ENCODE assay signal across 28 mouse cellular contexts in the genomic region with DNA sequence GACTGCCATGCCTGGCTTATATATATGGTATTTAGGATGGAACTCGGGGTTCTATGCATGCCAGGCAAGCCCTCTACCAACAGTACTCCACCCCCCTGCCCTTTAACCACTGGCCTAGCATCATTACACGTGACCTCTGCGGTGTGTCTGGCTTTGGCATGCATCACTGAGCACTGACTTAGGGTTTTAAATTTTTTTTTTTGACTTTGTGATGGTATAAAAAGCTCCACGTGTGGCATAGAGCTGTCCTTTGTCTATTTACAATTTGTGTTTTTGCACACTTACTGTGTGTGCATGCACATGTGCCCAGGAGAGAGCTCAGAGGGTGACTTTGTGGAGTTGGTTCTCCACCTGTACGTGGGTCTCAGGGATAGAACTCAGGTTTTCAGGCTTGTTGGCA. TPM values are rescaled to one million over a fixed set of nuclear protein-coding genes. Genes with fewer than 3 reads are reported as not detected.
DNase-seq lines count a peak whose midpoint lies in the region; TF ChIP-seq lines count a peak whose summit lies in the region.
"Had no signal": no experiment of that assay in that cellular context is flagged by ENCODE, and none has a peak within 500 bp of the region (broad histone marks: within the 10 kb centered on the region; RNA-seq: fewer than 3 reads in every experiment).

No protein-coding gene starts in this region.

- no peaks in the 10 kb centered on the region for H3K4me1 ChIP-seq in kidney, adult 2 months (ENCODE audit: control insufficient read depth, insufficient read depth, low read length)
- H3K4me1 ChIP-seq in CH12.LX (ENCODE audit: control insufficient read depth in 1 of 2, insufficient read depth in 2 of 2) = peaks cover 29 to 74% of the 10 kb centered on the region in 2 experiments

- DNase-seq in kidney, adult 2 months = peak; percentile 12
- no peak for DNase-seq in kidney, postnatal 36 days
- DNase-seq in A20 (ENCODE audit: low read depth, low spot score) (peak; percentile 50), CH12.LX (ENCODE audit: extremely low read depth) (no peak)
- no peak for DNase-seq in left cerebral cortex, adult 11 months (ENCODE audit: low spot score)
- DNase-seq in cerebellum, adult 18-20 months = no peak
- DNase-seq: adrenal gland, adult 2 months; adrenal gland, adult 8-10 months; adrenal gland, postnatal 10 days; adrenal gland, postnatal 14 days; adrenal gland, postnatal 25 days; adrenal gland, postnatal 36 days; B cell, adult 2 months; cerebellum, adult 11 months; cerebellum, adult 11-12 months; cerebellum, adult 2 months; cerebellum, adult 8-10 months; cerebellum, adult 9-10 months had no signal

- TF ChIP-seq EP300 in CH12.LX (IDR thresholded peaks at IDR 0.05; ENCODE audit: low read length) = peak; percentile 22; the same call in 1 of the 2 replicates

- no peaks in the 10 kb centered on the region for H3K27me3 ChIP-seq in kidney, adult 2 months (replicated peaks; ENCODE audit: control insufficient read depth, insufficient read depth, low read length)
- H3K27me3 ChIP-seq in CH12.LX (replicated peaks) = no peaks in the 10 kb centered on the region

- TF ChIP-seq CTCF in kidney, adult 2 months (conservative IDR thresholded peaks at IDR 0.05; ENCODE audit: insufficient read depth, insufficient read length, low read depth, low read length) = no peak
- TF ChIP-seq CTCF in CH12.LX (conservative IDR thresholded peaks at IDR 0.05 in 1 of 2, IDR thresholded peaks at IDR 0.05 in 1 of 2; ENCODE audit: low read depth in 2 of 2, low read length in 2 of 2) = no peak

- WGBS in kidney, adult 2 months = 43% methylated on average over 5 of the region's 5 CpGs

- in situ Hi-C loops in CH12.LX (cut with MboI; ENCODE audit: low pct_ligation_motif_present, low pct_unique_long_range_greater_than_20kb, low sequenced_read_pairs) = no loop called here

- 0 out of 2 replicates have a peak overlapping the region, but pooled peaks have one; percentile 1 for H3K4me2 ChIP-seq in CH12.LX (ENCODE audit: insufficient read depth, low read depth, poor library complexity, severe bottlenecking)

- H3K36me3 ChIP-seq in kidney, adult 2 months (ENCODE audit: control insufficient read depth, insufficient read depth, low read length) = no peaks in the 10 kb centered on the region
- H3K36me3 ChIP-seq in CH12.LX (replicated peaks in 1 of 2; ENCODE audit: control insufficient read depth in 1 of 2, insufficient read depth in 1 of 2, low read length in 1 of 2) = peaks cover 6 to 60% of the 10 kb centered on the region in 2 experiments

- peaks cover 7% of the 10 kb centered on the region for H3K9me3 ChIP-seq in CH12.LX (replicated peaks; ENCODE audit: low read length)
- H3K9me3 ChIP-seq: G1E had no signal

- TF ChIP-seq POLR2A in kidney, adult 2 months (IDR thresholded peaks at IDR 0.05; ENCODE audit: low read depth, low read length) = no peak
- no peak for TF ChIP-seq POLR2A in CH12.LX (IDR thresholded peaks at IDR 0.05; ENCODE audit: low read depth, low read length)

- H3K79me2 ChIP-seq in CH12.LX (replicated peaks; ENCODE audit: control insufficient read depth, extremely low read depth, insufficient read depth, poor library complexity, severe bottlenecking) = no peaks in the 10 kb centered on the region

- no peak overlapping the region for H3K9ac ChIP-seq in CH12.LX (ENCODE audit: insufficient read depth, low read depth)

- no peak for TF ChIP-seq RAD21 in CH12.LX (IDR thresholded peaks at IDR 0.05; ENCODE audit: low read depth, low read length)

- H3K4me3 ChIP-seq in kidney, adult 2 months (ENCODE audit: insufficient read depth, low read depth, low read length) = no peak overlapping the region
- H3K4me3 ChIP-seq in CH12.LX (replicated peaks in 1 of 3; ENCODE audit: low read depth in 2 of 3, low read length in 2 of 3, poor library complexity in 1 of 3) = no peak overlapping the region

- H3K27ac ChIP-seq in kidney, adult 2 months (ENCODE audit: insufficient read depth, low read depth, low read length) = no peak overlapping the region
- no peak overlapping the region for H3K27ac ChIP-seq in CH12.LX (ENCODE audit: insufficient read depth, low read depth)

- dilution Hi-C loops in CH12.LX (cut with MboI; ENCODE audit: extremely low pct_ligation_motif_present, extremely low pct_unique_long_range_greater_than_20kb, low sequenced_read_pairs) = no loop called here

TF ChIP-seq in CH12.LX, 34 proteins besides CTCF, POLR2A, EP300 and RAD21:
- TF ChIP-seq ELF1 (IDR thresholded peaks at IDR 0.05; ENCODE audit: low read depth, low read length) (0 out of 2 replicates have a peak, but pooled peaks have one; percentile 12), MYC (IDR thresholded peaks at IDR 0.05; ENCODE audit: low read depth, low read length) (peak; percentile 77), ZMIZ1 (IDR thresholded peaks at IDR 0.05; ENCODE audit: low read depth, low read length) (no peak), USF1 (IDR thresholded peaks at IDR 0.05; ENCODE audit: low read depth, low read length) (peak; percentile 70), PAX5 (IDR thresholded peaks at IDR 0.05; ENCODE audit: low read length) (no peak), ETS1 (conservative IDR thresholded peaks at IDR 0.05; ENCODE audit: low read depth, low read length) (peak; percentile 73), MAFK (IDR thresholded peaks at IDR 0.05; ENCODE audit: insufficient replicate concordance, low read length) (no peak), IRF4 (IDR thresholded peaks at IDR 0.05; ENCODE audit: low read depth, low read length) (no peak), KAT2A (IDR thresholded peaks at IDR 0.05; ENCODE audit: insufficient replicate concordance, low read length) (no peak), JUND (conservative IDR thresholded peaks at IDR 0.05; ENCODE audit: low read depth, low read length) (no peak), ZKSCAN1 (IDR thresholded peaks at IDR 0.05; ENCODE audit: borderline replicate concordance, low read depth, low read length) (no peak), BHLHE40 (IDR thresholded peaks at IDR 0.05; ENCODE audit: low read depth, low read length) (peak; percentile 96), MXI1 (IDR thresholded peaks at IDR 0.05; ENCODE audit: low read depth, low read length) (peak; percentile 66; the same call in 1 of the 2 replicates), JUN (IDR thresholded peaks at IDR 0.05; ENCODE audit: insufficient read depth, low read depth, low read length) (no peak), CHD2 (IDR thresholded peaks at IDR 0.05; ENCODE audit: low read length) (no peak), MAZ (IDR thresholded peaks at IDR 0.05; ENCODE audit: low read depth, low read length) (no peak), NELFE (IDR thresholded peaks at IDR 0.05; ENCODE audit: low read depth, low read length) (no peak), USF2 (conservative IDR thresholded peaks at IDR 0.05; ENCODE audit: low read depth, low read length) (peak; percentile 36; the same call in 1 of the 2 replicates), CHD1 (IDR thresholded peaks at IDR 0.05; ENCODE audit: low read depth, low read length) (no peak), E2F4 (IDR thresholded peaks at IDR 0.05; ENCODE audit: insufficient replicate concordance, low read depth, low read length) (no peak), MAX (IDR thresholded peaks at IDR 0.05; ENCODE audit: low read length) (peak; percentile 77), TBP (conservative IDR thresholded peaks at IDR 0.05; ENCODE audit: low read depth, low read length) (no peak), GABPA (IDR thresholded peaks at IDR 0.05; ENCODE audit: insufficient replicate concordance, low read depth, low read length) (no peak), SMC3 (IDR thresholded peaks at IDR 0.05; ENCODE audit: low read depth, low read length) (no peak), ZC3H11A (IDR thresholded peaks at IDR 0.05; ENCODE audit: low read depth, low read length) (no peak), RCOR1 (conservative IDR thresholded peaks at IDR 0.05; ENCODE audit: low read depth, low read length) (no peak), MEF2A (IDR thresholded peaks at IDR 0.05; ENCODE audit: borderline replicate concordance, low read depth, low read length) (peak; percentile 44; the same call in 1 of the 2 replicates), UBTF (IDR thresholded peaks at IDR 0.05; ENCODE audit: low read depth, low read length) (no peak), ZNF384 (IDR thresholded peaks at IDR 0.05; ENCODE audit: low read depth, low read length) (peak; percentile 89), NRF1 (IDR thresholded peaks at IDR 0.05; ENCODE audit: low read depth, low read length) (no peak), POLR2AphosphoS2 (IDR thresholded peaks at IDR 0.05; ENCODE audit: low read depth, low read length) (no peak), HCFC1 (IDR thresholded peaks at IDR 0.05; ENCODE audit: low read depth, low read length) (no peak), SIN3A (IDR thresholded peaks at IDR 0.05; ENCODE audit: low read length) (no peak), TCF12 (IDR thresholded peaks at IDR 0.05; ENCODE audit: low read depth, low read length) (0 out of 2 replicates have a peak, but pooled peaks have one; percentile 26)

RNA-seq across cellular contexts. Expression of a gene that starts 9.5 kb away (rescaled TPM):
- polyA plus RNA-seq in kidney, adult 2 months (2012; rRNA removed) = not detected in 2 replicates
- 1.8 and 2.8 TPM in 2 replicates for total RNA-seq in CH12.LX (2012; rRNA removed)
- total RNA-seq in CH12.LX (2014; rRNA removed) = 3.4 and 4.8 TPM in 2 replicates
- polyA plus RNA-seq in CH12.LX (2012; ENCODE audit: insufficient read length, low read depth) = 2.8 and 3.6 TPM in 2 replicates
- total RNA-seq: adrenal gland, adult 18-20 months; adrenal gland, adult 2 months; adrenal gland, adult 8-10 months; adrenal gland, postnatal 10 days; adrenal gland, postnatal 14 days; adrenal gland, postnatal 25 days; adrenal gland, postnatal 36 days; adrenal gland, postnatal 4 days; ES-E14; MEL had no signal
- polyA plus RNA-seq: activated CD4-positive, CD25-positive, alpha-beta regulatory T cell, adult 4 months; adrenal gland, adult 2 months; brain, embryonic 14.5 days; C2C12; CD4-positive, CD25-positive, alpha-beta regulatory T cell, adult 4 months; cerebellum, adult 2 months; G1E; Patski had no signal

RNA-seq across cellular contexts. Expression of a gene that starts 25.5 kb away (rescaled TPM):
- polyA plus RNA-seq in kidney, adult 2 months (2012; rRNA removed) = not detected in 2 replicates
- total RNA-seq in CH12.LX (2012; rRNA removed) = 26.3 and 35.6 TPM in 2 replicates
- total RNA-seq in CH12.LX (2014; rRNA removed) = 75.5 and 83.1 TPM in 2 replicates
- 19.5 and 24.5 TPM in 2 replicates for polyA plus RNA-seq in CH12.LX (2012; ENCODE audit: insufficient read length, low read depth)
- total RNA-seq: adrenal gland, adult 18-20 months; adrenal gland, adult 2 months; adrenal gland, adult 8-10 months; adrenal gland, postnatal 10 days; adrenal gland, postnatal 14 days; adrenal gland, postnatal 25 days; adrenal gland, postnatal 36 days; adrenal gland, postnatal 4 days; ES-E14 had no signal
- polyA plus RNA-seq: adrenal gland, adult 2 months; brain, embryonic 14.5 days; C2C12; cerebellum, adult 2 months had no signal

Comparison
In these comparisons a context has a peak if more than half of its experiments do, and no peak if none do; other contexts are left out.
1. DNase-seq: peak in kidney, adult 2 months (single experiment) and A20 (single experiment); none in kidney, postnatal 36 days (0 of 2), CH12.LX (single experiment), left cerebral cortex, adult 11 months (single experiment) and cerebellum, adult 18-20 months (0 of 2).
2. RNA of a gene that starts 25.5 kb away (polyA plus RNA-seq): 19.5 to 24.5 TPM in CH12.LX; not detected in kidney, adult 2 months; every median in the first group is over 10 times any median in the second.